Mouse (Mus musculus) brain, adult 10 weeks (tissue): ENCODE results near the gene Ces1h. TPM values are rescaled to one million over a fixed set of nuclear protein-coding genes. Genes with fewer than 3 reads are reported as not detected.

ENCODE experiments used
- polyA plus RNA-seq: library from polyadenylated mRNA; stranded (reverse); fragments of 350-450 nt; fragmentation: Illumina TruSeq; extraction: RNeasy Lipid Tissue Mini Kit (QIAGEN cat#74804); gene quantifications from one replicate; pipeline ENCODE4 v1.2.3, GENCODE M21; 2015; ENCODE audit warnings: low read depth, low replicate concordance

Ces1h gene
- polyA plus RNA-seq, result not detected

DNA sequence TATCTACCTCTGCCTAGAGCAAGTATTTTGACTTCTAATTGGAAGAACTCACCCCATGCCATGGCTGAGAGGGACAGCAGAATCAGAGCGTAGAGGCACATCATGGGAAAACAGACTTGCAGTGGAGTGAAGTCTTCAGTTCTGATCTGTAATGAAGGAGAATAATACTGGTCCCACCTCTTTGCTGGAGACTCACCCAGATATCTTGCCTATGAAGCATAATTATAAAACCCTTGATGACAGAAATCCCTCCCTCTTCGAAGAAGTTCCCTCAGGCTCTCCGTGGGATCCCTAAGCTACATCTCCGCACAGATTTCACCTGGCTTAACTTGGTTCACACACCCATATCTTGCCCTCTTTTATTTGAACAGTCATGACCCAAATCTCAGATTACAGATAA is at the start of gene Ces1h:
Gene Ces1h, minus strand, starts transcription at position 101 of the 400 bp plus-strand sequence.

GRCm38 (mm10) chr8:93337207-93337606 is 42.3 kb downstream of the Ces1h start, which contains the start of gene Ces1g:
Gene Ces1g, minus strand, starts transcription at chr8:93337308.

Other genes with a start within 250 kb of the Ces1h start
- gene Ces1c, start 248.4 kb downstream of the Ces1h start, polyA plus RNA-seq, result 0.40 TPM
- gene Ces1d, start 181.9 kb downstream of the Ces1h start, polyA plus RNA-seq, result 0.62 TPM
- not detected for gene Ces1e, start 150.1 kb downstream of the Ces1h start, polyA plus RNA-seq
- not detected for gene Ces1f, start 100.0 kb downstream of the Ces1h start, polyA plus RNA-seq
- 0.18 TPM for gene Ces1g, start 42.4 kb downstream of the Ces1h start, polyA plus RNA-seq
- gene Ces5a, start 156.1 kb upstream of the Ces1h start, polyA plus RNA-seq, result 0.51 TPM